Mouse (Mus musculus) heart, embryonic 10.5 days (tissue): ENCODE measurements at regions not wholly inside any gene's neighbourhood (a gene's known extent, or its start where the extent isn't known, plus 50 kb on each side); places are given as distances from the start of the nearest gene placed in this dataset.

ENCODE experiments used
- DNase-seq: peaks from one replicate; pipeline ENCODE4 v3.0.0-alpha.2; 2017; ENCODE audit warnings: low spot score
- H3K27ac ChIP-seq: fragments of 300-500 bp; sonication (generic); 2 replicates; pipeline ENCODE4 v1.5.1; 2016; ENCODE audit warnings: mild to moderate bottlenecking
- H3K27me3 ChIP-seq: fragments of 300-500 bp; sonication (generic); 2 replicates; pipeline ENCODE4 v1.6.1; 2016; ENCODE audit warnings: mild to moderate bottlenecking; ENCODE audit not compliant: poor library complexity, insufficient read depth, severe bottlenecking
- H3K36me3 ChIP-seq: fragments of 300-500 bp; sonication (generic); 2 replicates; pipeline ENCODE4 v1.6.1; 2016; ENCODE audit warnings: mild to moderate bottlenecking, moderate library complexity
- H3K4me1 ChIP-seq: fragments of 300-500 bp; sonication (generic); 2 replicates; pipeline ENCODE4 v1.6.1; 2016; ENCODE audit warnings: mild to moderate bottlenecking
- H3K4me3 ChIP-seq: fragments of 300-500 bp; sonication (generic); 2 replicates; pipeline ENCODE4 v1.5.1; 2016; ENCODE audit warnings: mild to moderate bottlenecking, moderate library complexity
- H3K9me3 ChIP-seq: fragments of 300-500 bp; sonication (generic); 2 replicates; pipeline ENCODE4 v1.6.1; 2016; ENCODE audit warnings: mild to moderate bottlenecking, moderate library complexity
- WGBS: fragments of 180-500 bp; shearing (Covaris S2); methylation state at CpG from one replicate; pipeline ENCODE4 v1.1.7; 2016; 5-methylcytosine and 5-hydroxymethylcytosine counted together

- H3K4me3 ChIP-seq, result no peak overlapping the region
- no peak overlapping the region for H3K27ac ChIP-seq
- H3K4me1 ChIP-seq, result 0 out of 2 replicates have a peak, but pooled peaks cover 4% of the 10 kb centered on the region
- H3K36me3 ChIP-seq, result no peaks in the 10 kb centered on the region
- 79% methylated on average over 3 of the region's 3 CpGs for WGBS
- DNase-seq, result no peak
- H3K27me3 ChIP-seq, result no peaks in the 10 kb centered on the region
- no peaks in the 10 kb centered on the region for H3K9me3 ChIP-seq
Measured at GRCm38 (mm10) chr12:119069747-119070146, 103.5 kb upstream of the Abcb5 start.

- Histone ChIP-seq H3K27me3 (no peaks in the 10 kb centered on the region), H3K9me3 (no peaks in the 10 kb centered on the region), H3K36me3 (no peaks in the 10 kb centered on the region), H3K4me3 (no peak overlapping the region), H3K27ac (no peak overlapping the region), H3K4me1 (no peaks in the 10 kb centered on the region)
- DNase-seq, result no peak
- WGBS, result 92% methylated on average over 2 of the region's 2 CpGs
Measured at GRCm38 (mm10) chr12:119068079-119068478, 101.9 kb upstream of the Abcb5 start.

GRCm38 (mm10) chr12:119062931-119063330 is 96.7 kb upstream of the Abcb5 start:
- Histone ChIP-seq H3K27me3 (no peaks in the 10 kb centered on the region), H3K9me3 (no peaks in the 10 kb centered on the region), H3K4me3 (no peak overlapping the region), H3K36me3 (no peaks in the 10 kb centered on the region), H3K27ac (no peak overlapping the region), H3K4me1 (no peaks in the 10 kb centered on the region)
- no peak for DNase-seq
- WGBS, result 80% methylated on average over 2 of the region's 2 CpGs

- no peaks in the 10 kb centered on the region for H3K9me3 ChIP-seq
- H3K4me3 ChIP-seq, result no peak overlapping the region
- no peaks in the 10 kb centered on the region for H3K36me3 ChIP-seq
- H3K4me1 ChIP-seq, result no peaks in the 10 kb centered on the region
- H3K27me3 ChIP-seq, result no peaks in the 10 kb centered on the region
- H3K27ac ChIP-seq, result no peak overlapping the region
- no peak for DNase-seq
Measured at GRCm38 (mm10) chr12:119062490-119062889, 96.3 kb upstream of the Abcb5 start.

GRCm38 (mm10) chr12:119054560-119054959 is 88.3 kb upstream of the Abcb5 start:
- Histone ChIP-seq H3K4me1 (peaks cover 8% of the 10 kb centered on the region; the same call in 1 of the 2 replicates), H3K27me3 (no peaks in the 10 kb centered on the region), H3K36me3 (no peaks in the 10 kb centered on the region), H3K4me3 (no peak overlapping the region), H3K9me3 (no peaks in the 10 kb centered on the region), H3K27ac (no peak overlapping the region)
- DNase-seq, result no peak
- WGBS, result 65% methylated on average over 3 of the region's 3 CpGs

- 25% methylated on average over 2 of the region's 2 CpGs for WGBS
- no peak overlapping the region for H3K4me3 ChIP-seq
- H3K4me1 ChIP-seq, result peaks cover 8% of the 10 kb centered on the region; the same call in 1 of the 2 replicates
- H3K27me3 ChIP-seq, result no peaks in the 10 kb centered on the region
- H3K27ac ChIP-seq, result peak overlapping the region; percentile 16; the same call in 1 of the 2 replicates
- no peaks in the 10 kb centered on the region for H3K9me3 ChIP-seq
- no peak for DNase-seq
- no peaks in the 10 kb centered on the region for H3K36me3 ChIP-seq
Measured at GRCm38 (mm10) chr12:119051692-119052379, 85.6 kb upstream of the Abcb5 start.

GRCm38 (mm10) chr12:119038306-119038705 is 72.1 kb upstream of the Abcb5 start:
- 90% methylated on average over 3 of the region's 3 CpGs for WGBS
- Histone ChIP-seq H3K27me3 (no peaks in the 10 kb centered on the region), H3K9me3 (no peaks in the 10 kb centered on the region), H3K36me3 (no peaks in the 10 kb centered on the region), H3K27ac (no peak overlapping the region), H3K4me3 (no peak overlapping the region), H3K4me1 (no peaks in the 10 kb centered on the region)
- DNase-seq, result no peak

GRCm38 (mm10) chr12:119034828-119035227 is 68.6 kb upstream of the Abcb5 start:
- no peak overlapping the region for H3K27ac ChIP-seq
- 84% methylated on average over 4 of the region's 4 CpGs for WGBS
- H3K4me1 ChIP-seq, result no peaks in the 10 kb centered on the region

GRCm38 (mm10) chr12:119028711-119029110 is 62.5 kb upstream of the Abcb5 start:
- Histone ChIP-seq H3K4me1 (no peaks in the 10 kb centered on the region), H3K4me3 (no peak overlapping the region), H3K27ac (no peak overlapping the region), H3K27me3 (no peaks in the 10 kb centered on the region), H3K36me3 (no peaks in the 10 kb centered on the region), H3K9me3 (no peaks in the 10 kb centered on the region)
- DNase-seq, result no peak
- 80% methylated on average over 2 of the region's 2 CpGs for WGBS

More at GRCm38 (mm10) chr12:119034828-119035227, 68.6 kb upstream of the Abcb5 start:
- Histone ChIP-seq H3K4me3 (no peak overlapping the region), H3K36me3 (no peaks in the 10 kb centered on the region), H3K27me3 (no peaks in the 10 kb centered on the region), H3K9me3 (no peaks in the 10 kb centered on the region)
- no peak for DNase-seq

- no peak for DNase-seq
- H3K27ac ChIP-seq, result 0 out of 2 replicates have a peak overlapping the region, but pooled peaks have one; percentile 29
- no peaks in the 10 kb centered on the region for H3K4me1 ChIP-seq
Measured at GRCm38 (mm10) chr12:119028161-119028560, 61.9 kb upstream of the Abcb5 start.

GRCm38 (mm10) chr12:119027701-119028100 is 61.5 kb upstream of the Abcb5 start:
- Histone ChIP-seq H3K27ac (0 out of 2 replicates have a peak overlapping the region, but pooled peaks have one; percentile 29), H3K9me3 (no peaks in the 10 kb centered on the region), H3K4me3 (no peak overlapping the region), H3K27me3 (no peaks in the 10 kb centered on the region), H3K4me1 (no peaks in the 10 kb centered on the region), H3K36me3 (no peaks in the 10 kb centered on the region)
- no peak for DNase-seq
- WGBS, result 50% methylated on average over 4 of the region's 4 CpGs

More at GRCm38 (mm10) chr12:119028161-119028560, 61.9 kb upstream of the Abcb5 start:
- 87% methylated on average over 2 of the region's 2 CpGs for WGBS
- no peaks in the 10 kb centered on the region for H3K36me3 ChIP-seq
- H3K4me3 ChIP-seq, result no peak overlapping the region
- no peaks in the 10 kb centered on the region for H3K27me3 ChIP-seq
- H3K9me3 ChIP-seq, result no peaks in the 10 kb centered on the region

- 47% methylated on average over 1 of the region's 1 CpGs for WGBS
- Histone ChIP-seq H3K9me3 (no peaks in the 10 kb centered on the region), H3K27me3 (no peaks in the 10 kb centered on the region), H3K4me3 (no peak overlapping the region), H3K27ac (no peak overlapping the region), H3K4me1 (no peaks in the 10 kb centered on the region), H3K36me3 (no peaks in the 10 kb centered on the region)
- DNase-seq, result no peak
Measured at GRCm38 (mm10) chr12:119026311-119026710, 60.1 kb upstream of the Abcb5 start.

- no peaks in the 10 kb centered on the region for H3K9me3 ChIP-seq
- no peaks in the 10 kb centered on the region for H3K4me1 ChIP-seq
- 50% methylated on average over 1 of the region's 1 CpGs for WGBS
- no peak for DNase-seq
- no peaks in the 10 kb centered on the region for H3K27me3 ChIP-seq
- no peak overlapping the region for H3K27ac ChIP-seq
- no peak overlapping the region for H3K4me3 ChIP-seq
- H3K36me3 ChIP-seq, result no peaks in the 10 kb centered on the region
Measured at GRCm38 (mm10) chr12:119024063-119024462, 57.8 kb upstream of the Abcb5 start.
